Mouse (Mus musculus): Measurements from ENCODE around the gene Mical3. TPM values are rescaled to one million over a fixed set of nuclear protein-coding genes. Genes with fewer than 3 reads are reported as not detected.

The Mical3 gene
- total RNA-seq, 1 experiment from 2014 or later = 6.6 TPM

DNA sequence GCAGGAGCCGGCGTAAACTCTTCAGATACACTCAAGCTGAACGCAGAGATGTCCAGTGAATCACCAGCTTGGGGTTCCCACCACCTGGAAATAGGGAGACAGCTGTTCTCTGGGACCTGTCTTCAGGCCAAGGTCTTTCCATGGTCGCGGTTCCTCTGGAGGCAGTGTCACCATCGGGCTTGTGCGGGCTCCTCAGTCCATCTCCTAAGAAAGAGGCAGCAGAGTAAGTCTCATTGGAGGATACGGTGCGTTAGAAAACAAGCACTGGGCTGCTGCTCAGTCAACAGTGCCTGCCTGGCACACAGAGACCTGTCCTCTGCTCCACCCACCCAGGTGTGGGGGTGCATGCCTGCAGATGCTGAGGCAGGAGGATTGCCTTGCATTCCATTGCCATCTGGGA is 236.7 kb downstream of the Mical3 start:
- ATAC-seq (replicated peaks in 1 of 2; ENCODE audit: insufficient read depth in 1 of 2, low FRiP score in 2 of 2, low TSS enrichment in 1 of 2, low read depth in 1 of 2, poor library complexity in 2 of 2, severe bottlenecking in 2 of 2) = no peak

DNA sequence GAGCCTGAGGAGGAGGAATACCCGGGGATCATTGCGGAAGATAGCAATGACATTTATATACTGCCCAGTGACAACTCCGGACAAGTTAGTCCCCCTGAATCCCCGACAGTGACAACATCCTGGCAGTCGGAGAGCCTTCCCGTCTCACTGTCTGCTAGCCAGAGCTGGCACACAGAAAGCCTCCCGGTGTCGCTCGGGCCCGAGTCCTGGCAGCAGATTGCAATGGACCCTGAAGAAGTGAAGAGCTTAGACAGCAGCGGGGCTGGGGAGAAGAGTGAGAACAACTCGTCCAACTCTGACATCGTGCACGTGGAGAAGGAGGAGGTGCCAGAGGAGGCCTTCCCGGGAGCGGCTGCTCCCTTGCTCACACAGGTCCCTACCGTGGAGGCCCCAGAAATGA is 244.1 kb downstream of the Mical3 start:
- no peak for ATAC-seq (replicated peaks in 1 of 2; ENCODE audit: insufficient read depth in 1 of 2, low FRiP score in 2 of 2, low TSS enrichment in 1 of 2, low read depth in 1 of 2, poor library complexity in 2 of 2, severe bottlenecking in 2 of 2)

- ATAC-seq (replicated peaks in 1 of 2; ENCODE audit: insufficient read depth in 1 of 2, low FRiP score in 2 of 2, low TSS enrichment in 1 of 2, low read depth in 1 of 2, poor library complexity in 2 of 2, severe bottlenecking in 2 of 2) = no peak
Measured at GRCm38 (mm10) chr6:120884436-120884835, 246.4 kb downstream of the Mical3 start.

Other genes with a start within 250 kb of the Mical3 start
- gene Bid, start 214.1 kb downstream of the Mical3 start, total RNA-seq (2017) = 14.0 and 22.7 TPM in 2 replicates
- 7.8 and 9.6 TPM in 2 replicates for gene Pex26, start 52.7 kb upstream of the Mical3 start, total RNA-seq (2017)
- 7.3 and 14.6 TPM in 2 replicates for gene Tuba8, start 79.7 kb upstream of the Mical3 start, total RNA-seq (2017)
- gene Usp18, start 114.9 kb upstream of the Mical3 start, total RNA-seq (2017) = 11.8 and 12.8 TPM in 2 replicates
- gene Slc6a13, start 169.2 kb upstream of the Mical3 start, total RNA-seq (2017) = 1.5 and 2.6 TPM in 2 replicates
- not detected in 2 replicates for gene Slc6a12, start 212.1 kb upstream of the Mical3 start, total RNA-seq (2017)